ENCODE assay signal across 27 mouse cellular contexts in genomic region chrX:130452488-130452823, GRCm38 (mm10).
DNase-seq lines count a peak whose midpoint lies in the region; ATAC-seq lines count a peak whose summit lies in the region.
"Had no signal": no experiment of that assay in that cellular context is flagged by ENCODE, and none has a peak within 500 bp of the region (broad histone marks: within the 10 kb centered on the region; RNA-seq: fewer than 3 reads in every experiment).

No protein-coding gene starts in this region.

- H3K27me3 ChIP-seq in midbrain, embryonic 12.5 days, result no peaks in the 10 kb centered on the region
- peaks cover 10% of the 10 kb centered on the region for H3K27me3 ChIP-seq in midbrain, embryonic 10.5 days (ENCODE audit: low read depth, poor library complexity, severe bottlenecking)
- H3K27me3 ChIP-seq in forebrain, embryonic 13.5 days, result no peaks in the 10 kb centered on the region
- H3K27me3 ChIP-seq in forebrain, embryonic 16.5 days (replicated peaks; ENCODE audit: control insufficient read depth, insufficient read depth, low read length), result no peaks in the 10 kb centered on the region
- H3K27me3 ChIP-seq in kidney, embryonic 14.5 days (ENCODE audit: control insufficient read depth, insufficient read depth, low read length), result no peaks in the 10 kb centered on the region
- H3K27me3 ChIP-seq: embryonic facial prominence, embryonic 13.5 days; heart, embryonic 12.5 days; heart, embryonic 15.5 days; hindbrain, embryonic 12.5 days; hindbrain, embryonic 15.5 days; intestine, embryonic 15.5 days had no signal

- H3K4me2 ChIP-seq in midbrain, embryonic 12.5 days (replicated peaks), result no peak overlapping the region
- no peak overlapping the region for H3K4me2 ChIP-seq in forebrain, embryonic 13.5 days
- H3K4me2 ChIP-seq in forebrain, embryonic 16.5 days (ENCODE audit: low read length), result no peak overlapping the region
- H3K4me2 ChIP-seq in kidney, embryonic 14.5 days (replicated peaks; ENCODE audit: low read depth, low read length), result no peak overlapping the region
- H3K4me2 ChIP-seq: embryonic facial prominence, embryonic 13.5 days; heart, embryonic 12.5 days; heart, embryonic 15.5 days; hindbrain, embryonic 12.5 days; hindbrain, embryonic 15.5 days; intestine, embryonic 15.5 days had no signal

- 78% methylated on average over 4 of the region's 4 CpGs for WGBS in midbrain, embryonic 12.5 days
- 90% methylated on average over 4 of the region's 4 CpGs for WGBS in midbrain, embryonic 10.5 days
- WGBS in forebrain, embryonic 13.5 days, result 55% methylated on average over 4 of the region's 4 CpGs
- 35% methylated on average over 4 of the region's 4 CpGs for WGBS in forebrain, embryonic 16.5 days
- WGBS in kidney, embryonic 14.5 days, result 89% methylated on average over 4 of the region's 4 CpGs

- H3K4me1 ChIP-seq in midbrain, embryonic 12.5 days, result no peaks in the 10 kb centered on the region
- no peaks in the 10 kb centered on the region for H3K4me1 ChIP-seq in midbrain, embryonic 10.5 days
- no peaks in the 10 kb centered on the region for H3K4me1 ChIP-seq in forebrain, embryonic 13.5 days
- no peaks in the 10 kb centered on the region for H3K4me1 ChIP-seq in forebrain, embryonic 16.5 days (replicated peaks; ENCODE audit: control insufficient read depth, insufficient read depth, low read length)
- no peaks in the 10 kb centered on the region for H3K4me1 ChIP-seq in kidney, embryonic 14.5 days (ENCODE audit: control insufficient read depth, insufficient read depth, low read length)
- H3K4me1 ChIP-seq: embryonic facial prominence, embryonic 10.5 days; embryonic facial prominence, embryonic 13.5 days; heart, embryonic 12.5 days; heart, embryonic 15.5 days; hindbrain, embryonic 12.5 days; hindbrain, embryonic 15.5 days; intestine, embryonic 15.5 days had no signal

- no peaks in the 10 kb centered on the region for H3K9me3 ChIP-seq in midbrain, embryonic 12.5 days
- no peaks in the 10 kb centered on the region for H3K9me3 ChIP-seq in midbrain, embryonic 10.5 days (replicated peaks)
- no peaks in the 10 kb centered on the region for H3K9me3 ChIP-seq in forebrain, embryonic 13.5 days (replicated peaks)
- no peaks in the 10 kb centered on the region for H3K9me3 ChIP-seq in forebrain, embryonic 16.5 days (ENCODE audit: control insufficient read depth, low read length)
- no peaks in the 10 kb centered on the region for H3K9me3 ChIP-seq in kidney, embryonic 14.5 days (ENCODE audit: control insufficient read depth, low read length)
- H3K9me3 ChIP-seq: embryonic facial prominence, embryonic 10.5 days; embryonic facial prominence, embryonic 13.5 days; heart, embryonic 12.5 days; heart, embryonic 15.5 days; hindbrain, embryonic 12.5 days; hindbrain, embryonic 15.5 days; intestine, embryonic 15.5 days had no signal

- no peak overlapping the region for H3K4me3 ChIP-seq in midbrain, embryonic 12.5 days
- H3K4me3 ChIP-seq in midbrain, embryonic 10.5 days, result no peak overlapping the region
- no peak overlapping the region for H3K4me3 ChIP-seq in forebrain, embryonic 13.5 days
- no peak overlapping the region for H3K4me3 ChIP-seq in forebrain, embryonic 16.5 days (replicated peaks; ENCODE audit: low read length)
- H3K4me3 ChIP-seq in kidney, embryonic 14.5 days (ENCODE audit: low read length), result no peak overlapping the region
- H3K4me3 ChIP-seq: embryonic facial prominence, embryonic 10.5 days; embryonic facial prominence, embryonic 13.5 days; erythroblast, embryonic 14.5 days; gastrocnemius, adult 2 months; heart, embryonic 12.5 days; heart, embryonic 15.5 days; hindbrain, embryonic 12.5 days; hindbrain, embryonic 15.5 days; intestine, embryonic 15.5 days had no signal

- H3K27ac ChIP-seq in midbrain, embryonic 12.5 days (replicated peaks), result no peak overlapping the region
- no peak overlapping the region for H3K27ac ChIP-seq in midbrain, embryonic 10.5 days (replicated peaks)
- H3K27ac ChIP-seq in forebrain, embryonic 13.5 days, result no peak overlapping the region
- H3K27ac ChIP-seq in forebrain, embryonic 16.5 days (ENCODE audit: low read length), result no peak overlapping the region; the same call in 1 of the 2 replicates
- no peak overlapping the region for H3K27ac ChIP-seq in kidney, embryonic 14.5 days (ENCODE audit: low read depth, low read length)
- H3K27ac ChIP-seq: embryonic facial prominence, embryonic 10.5 days; embryonic facial prominence, embryonic 13.5 days; gastrocnemius, adult 2 months; heart, embryonic 15.5 days; hindbrain, embryonic 12.5 days; hindbrain, embryonic 15.5 days; intestine, embryonic 15.5 days had no signal

- H3K9ac ChIP-seq in midbrain, embryonic 12.5 days (replicated peaks), result no peak overlapping the region
- H3K9ac ChIP-seq in forebrain, embryonic 13.5 days, result no peak overlapping the region
- no peak overlapping the region for H3K9ac ChIP-seq in forebrain, embryonic 16.5 days (replicated peaks; ENCODE audit: low read depth, low read length)
- no peak overlapping the region for H3K9ac ChIP-seq in kidney, embryonic 14.5 days (ENCODE audit: low read depth, low read length)
- H3K9ac ChIP-seq: embryonic facial prominence, embryonic 13.5 days; heart, embryonic 12.5 days; heart, embryonic 15.5 days; hindbrain, embryonic 12.5 days; hindbrain, embryonic 15.5 days; intestine, embryonic 15.5 days had no signal

- DNase-seq in midbrain, embryonic 10.5 days (ENCODE audit: low spot score), result no peak
- no peak for DNase-seq in kidney, postnatal 10 days
- DNase-seq: adrenal gland, adult 2 months; adrenal gland, postnatal 14 days; cerebellum, adult 11-12 months; cerebellum, adult 8-10 months; cerebellum, postnatal 36 days; embryo, embryonic 11 days; gastrocnemius, adult 2 months; gastrocnemius, postnatal 14 days; heart, adult 18-20 months; heart, postnatal 10 days; heart, postnatal 4 days; kidney, adult 11 months had no signal

- ATAC-seq in midbrain, embryonic 12.5 days (ENCODE audit: low FRiP score, low read depth), result peak; percentile 56
- peak; percentile 81 for ATAC-seq in forebrain, embryonic 13.5 days
- ATAC-seq in forebrain, embryonic 16.5 days, result peak; percentile 84
- no peak for ATAC-seq in kidney, embryonic 14.5 days (ENCODE audit: low FRiP score, low TSS enrichment)
- ATAC-seq: CD4-positive, CD25-positive, alpha-beta regulatory T cell, adult 4 months; intestine, embryonic 15.5 days had no signal

- no peaks in the 10 kb centered on the region for H3K36me3 ChIP-seq in midbrain, embryonic 12.5 days
- H3K36me3 ChIP-seq in midbrain, embryonic 10.5 days, result no peaks in the 10 kb centered on the region
- H3K36me3 ChIP-seq in forebrain, embryonic 13.5 days (ENCODE audit: poor library complexity, severe bottlenecking), result no peaks in the 10 kb centered on the region
- no peaks in the 10 kb centered on the region for H3K36me3 ChIP-seq in forebrain, embryonic 16.5 days (ENCODE audit: control insufficient read depth, insufficient read depth)
- no peaks in the 10 kb centered on the region for H3K36me3 ChIP-seq in kidney, embryonic 14.5 days (ENCODE audit: control insufficient read depth, insufficient read depth, low read length)
- H3K36me3 ChIP-seq: embryonic facial prominence, embryonic 10.5 days; embryonic facial prominence, embryonic 13.5 days; heart, embryonic 12.5 days; heart, embryonic 15.5 days; hindbrain, embryonic 12.5 days; hindbrain, embryonic 15.5 days; intestine, embryonic 15.5 days had no signal
